Mouse (Mus musculus): ENCODE data around the gene Cd300ld3. TPM values are rescaled to one million over a fixed set of nuclear protein-coding genes. Genes with fewer than 3 reads are reported as not detected.
"Not testable (repeated sequence)": the region's sequence is repeated elsewhere in the genome, so short reads cannot be mapped to it uniquely, and the experiment has no call there.

The Cd300ld3 gene
- polyA plus RNA-seq, 1 experiment = 29.1 TPM

DNA sequence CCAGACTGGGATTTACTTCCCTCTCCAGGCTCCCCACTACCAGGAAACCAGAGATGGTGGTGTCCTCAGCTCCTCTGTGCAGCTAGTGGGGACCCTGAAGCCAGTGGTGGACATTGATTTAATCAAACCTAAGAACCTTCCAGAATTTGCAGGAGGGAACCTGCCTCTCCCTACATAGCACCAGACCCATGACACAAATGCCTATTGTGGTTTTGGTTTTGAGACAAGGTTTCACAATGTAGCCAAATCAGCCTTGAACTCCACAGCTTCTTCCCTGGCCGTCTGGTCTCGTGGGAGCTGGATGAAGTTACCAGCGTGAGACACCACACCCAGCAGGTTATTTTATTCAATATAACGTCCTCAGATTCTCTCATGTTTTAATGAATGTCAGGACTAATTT, 10.5 kb upstream of the Cd300ld3 start:
- no peak overlapping the region for H3K4me3 ChIP-seq (ENCODE audit: extremely low read depth, insufficient read depth, insufficient read length)
- H3K27me3 ChIP-seq (ENCODE audit: control insufficient read depth, insufficient read depth, low read length) = no peaks in the 10 kb centered on the region
- no peak for DNase-seq (ENCODE audit: low read depth in 1 of 2, low spot score in 2 of 2)
- H3K36me3 ChIP-seq (ENCODE audit: control insufficient read depth, insufficient read depth, low read length) = no peaks in the 10 kb centered on the region
- no peaks in the 10 kb centered on the region for H3K4me1 ChIP-seq (ENCODE audit: control insufficient read depth, insufficient read depth, insufficient read length)
- 65% methylated on average over 4 of the region's 4 CpGs for WGBS
- TF ChIP-seq CTCF (IDR thresholded peaks at IDR 0.05; ENCODE audit: extremely low read depth, insufficient read depth, insufficient read length, insufficient replicate concordance) = no peak
- no peak for TF ChIP-seq POLR2A (IDR thresholded peaks at IDR 0.05; ENCODE audit: low read depth, low read length)
- H3K27ac ChIP-seq (ENCODE audit: insufficient read depth, low read length) = no peak overlapping the region

DNA sequence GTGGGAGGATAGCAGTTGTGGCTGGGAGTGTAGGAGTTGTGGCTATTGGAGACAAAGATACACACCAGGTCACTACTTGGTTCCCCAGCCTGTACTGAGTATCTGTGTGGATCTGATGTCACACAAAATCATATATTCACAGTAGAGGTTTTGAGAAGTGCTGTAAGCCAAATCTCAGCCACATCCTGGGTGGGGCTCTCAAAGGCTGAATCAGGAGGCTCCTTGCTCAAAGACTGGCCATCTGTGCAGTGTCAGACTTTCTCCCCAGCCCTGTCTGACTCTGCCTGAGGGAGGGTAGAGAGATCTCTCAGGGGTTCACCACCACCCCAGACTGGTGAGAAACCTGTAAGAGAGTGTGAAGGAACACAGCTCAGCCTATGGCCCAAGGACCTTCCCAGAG, 6.3 kb upstream of the Cd300ld3 start:
- no peaks in the 10 kb centered on the region for H3K4me1 ChIP-seq (ENCODE audit: control insufficient read depth, insufficient read depth, insufficient read length)
- no peaks in the 10 kb centered on the region for H3K27me3 ChIP-seq (ENCODE audit: control insufficient read depth, insufficient read depth, low read length)
- no peaks in the 10 kb centered on the region for H3K36me3 ChIP-seq (ENCODE audit: control insufficient read depth, insufficient read depth, low read length)
- no peak for DNase-seq (ENCODE audit: low read depth in 1 of 2, low spot score in 2 of 2)
- H3K27ac ChIP-seq (ENCODE audit: insufficient read depth, low read length) = no peak overlapping the region
- no peak overlapping the region for H3K4me3 ChIP-seq (ENCODE audit: extremely low read depth, insufficient read depth, insufficient read length)
- TF ChIP-seq CTCF (IDR thresholded peaks at IDR 0.05; ENCODE audit: extremely low read depth, insufficient read depth, insufficient read length, insufficient replicate concordance) = no peak
- TF ChIP-seq POLR2A (IDR thresholded peaks at IDR 0.05; ENCODE audit: low read depth, low read length) = no peak

DNA sequence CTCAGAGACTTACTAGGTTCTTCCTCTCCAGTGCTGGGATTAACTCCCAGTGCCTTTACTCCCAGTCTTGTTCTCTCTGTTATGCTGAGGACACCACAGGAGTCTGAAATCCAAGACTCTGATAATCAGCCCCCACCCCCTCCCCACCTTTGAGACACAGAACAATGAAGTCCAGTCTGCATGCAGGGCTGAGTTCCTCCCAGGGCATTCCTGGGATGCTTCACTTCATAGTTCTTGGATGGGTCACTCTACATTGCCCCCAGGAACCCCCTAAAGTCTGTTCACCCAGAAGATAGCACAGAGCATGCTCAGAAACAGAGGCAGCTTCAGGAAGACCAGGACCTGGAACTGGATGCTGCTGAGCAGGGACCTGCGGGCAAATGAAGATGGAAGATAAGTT, 4.8 kb upstream of the Cd300ld3 start:
- Histone ChIP-seq H3K27me3 (ENCODE audit: control insufficient read depth, insufficient read depth, low read length) (no peaks in the 10 kb centered on the region), H3K27ac (ENCODE audit: insufficient read depth, low read length) (no peak overlapping the region), H3K4me3 (ENCODE audit: extremely low read depth, insufficient read depth, insufficient read length) (no peak overlapping the region), H3K4me1 (ENCODE audit: control insufficient read depth, insufficient read depth, insufficient read length) (no peaks in the 10 kb centered on the region), H3K36me3 (ENCODE audit: control insufficient read depth, insufficient read depth, low read length) (no peaks in the 10 kb centered on the region)
- 89% methylated on average over 1 of the region's 1 CpGs for WGBS
- no peak for DNase-seq (ENCODE audit: low read depth in 1 of 2, low spot score in 2 of 2)
- TF ChIP-seq CTCF (IDR thresholded peaks at IDR 0.05; ENCODE audit: extremely low read depth, insufficient read depth, insufficient read length, insufficient replicate concordance) (no peak), POLR2A (IDR thresholded peaks at IDR 0.05; ENCODE audit: low read depth, low read length) (no peak)

DNA sequence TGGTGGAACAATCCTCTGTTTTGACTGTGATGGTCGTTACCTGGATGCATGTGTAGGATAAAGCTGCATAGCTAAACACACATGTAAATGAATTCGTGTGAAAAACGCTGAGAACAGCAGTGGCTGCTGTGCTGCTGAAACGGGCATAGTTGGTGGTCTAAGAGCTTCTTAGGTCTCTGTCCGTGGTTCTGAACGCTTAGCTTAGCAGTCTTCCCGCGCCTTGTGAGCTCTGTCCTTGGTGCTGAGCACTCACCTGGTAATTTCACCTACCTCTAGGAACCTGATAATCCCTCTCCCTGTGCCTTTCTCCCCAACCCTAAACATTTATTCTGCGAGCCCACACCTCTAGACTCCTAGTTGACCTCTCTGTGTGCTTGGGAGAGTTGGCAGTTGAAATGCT, 4.0 kb upstream of the Cd300ld3 start:
- TF ChIP-seq CTCF (IDR thresholded peaks at IDR 0.05; ENCODE audit: extremely low read depth, insufficient read depth, insufficient read length, insufficient replicate concordance) (no peak), POLR2A (IDR thresholded peaks at IDR 0.05; ENCODE audit: low read depth, low read length) (no peak)
- 9% methylated on average over 9 of the region's 9 CpGs for WGBS
- no peak for DNase-seq (ENCODE audit: low read depth in 1 of 2, low spot score in 2 of 2)
- Histone ChIP-seq H3K4me1 (ENCODE audit: control insufficient read depth, insufficient read depth, insufficient read length) (no peaks in the 10 kb centered on the region), H3K36me3 (ENCODE audit: control insufficient read depth, insufficient read depth, low read length) (no peaks in the 10 kb centered on the region), H3K27me3 (ENCODE audit: control insufficient read depth, insufficient read depth, low read length) (no peaks in the 10 kb centered on the region), H3K4me3 (ENCODE audit: extremely low read depth, insufficient read depth, insufficient read length) (no peak overlapping the region), H3K27ac (ENCODE audit: insufficient read depth, low read length) (no peak overlapping the region)

DNA sequence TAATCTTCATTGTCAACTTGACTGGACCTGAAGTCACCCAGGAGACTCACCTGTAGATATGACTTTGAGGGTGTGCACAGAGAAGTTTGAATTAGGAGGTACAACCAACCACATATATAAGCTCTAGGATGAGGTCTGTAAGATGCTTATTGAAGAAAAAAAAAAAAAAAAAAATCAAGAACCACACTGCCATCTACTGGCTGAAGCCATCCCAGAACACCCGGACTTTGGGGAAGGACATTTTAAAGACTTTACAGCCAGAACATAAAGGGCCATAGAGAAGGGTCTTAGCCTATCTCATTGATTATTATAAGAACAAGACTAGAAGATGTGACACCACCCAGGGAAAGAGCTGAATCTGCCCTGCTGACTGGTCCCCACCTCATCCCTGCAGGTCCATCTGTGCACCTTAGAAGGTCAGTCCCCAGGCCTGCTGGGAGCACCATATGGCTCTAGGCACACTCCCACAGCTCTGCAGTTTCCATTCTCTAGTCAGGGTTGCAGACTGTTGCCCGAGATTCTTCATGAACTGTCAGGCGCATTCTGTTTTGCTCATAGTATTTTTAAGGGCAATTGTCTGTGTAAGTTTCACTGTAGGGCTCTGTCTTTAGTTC, 1.2 kb upstream of the Cd300ld3 start:
- Histone ChIP-seq H3K27me3 (ENCODE audit: control insufficient read depth, insufficient read depth, low read length) (no peaks in the 10 kb centered on the region), H3K36me3 (ENCODE audit: control insufficient read depth, insufficient read depth, low read length) (no peaks in the 10 kb centered on the region), H3K4me1 (ENCODE audit: control insufficient read depth, insufficient read depth, insufficient read length) (no peaks in the 10 kb centered on the region), H3K4me3 (ENCODE audit: extremely low read depth, insufficient read depth, insufficient read length) (no peak overlapping the region), H3K27ac (ENCODE audit: insufficient read depth, low read length) (no peak overlapping the region)
- DNase-seq (ENCODE audit: low read depth in 1 of 2, low spot score in 2 of 2) = no peak
- no peak for TF ChIP-seq CTCF (IDR thresholded peaks at IDR 0.05; ENCODE audit: extremely low read depth, insufficient read depth, insufficient read length, insufficient replicate concordance)
- no peak for TF ChIP-seq POLR2A (IDR thresholded peaks at IDR 0.05; ENCODE audit: low read depth, low read length)
- WGBS = 40% methylated on average over 3 of the region's 3 CpGs

DNA sequence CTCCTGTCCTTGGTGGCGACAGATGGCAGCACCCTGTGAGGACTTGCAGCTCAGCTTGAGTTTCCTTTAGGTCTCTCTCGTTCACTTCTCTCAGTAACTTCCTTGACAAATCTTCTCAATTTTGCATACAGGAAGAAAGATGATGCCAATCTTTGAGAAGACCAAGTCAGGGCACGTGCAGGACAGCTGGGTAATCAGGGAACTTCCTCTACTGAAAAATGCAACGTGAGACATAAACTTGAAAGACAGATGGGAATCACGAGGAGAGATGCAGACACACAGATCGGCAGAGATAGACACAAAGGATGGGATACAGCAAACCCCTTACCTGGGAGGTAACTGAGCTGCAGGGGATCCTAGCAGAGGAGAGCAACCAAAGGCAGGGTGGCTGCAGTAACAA, 10.5 kb downstream of the Cd300ld3 start, which contains the start of gene Cd300ld5:
Cd300ld5 (minus strand) TSS at position 101 of the 400 bp plus-strand sequence.
- H3K4me3 ChIP-seq (ENCODE audit: extremely low read depth, insufficient read depth, insufficient read length) = not testable (repeated sequence)
- WGBS = no CpG with 5 or more reads among the region's 6 CpGs

DNA sequence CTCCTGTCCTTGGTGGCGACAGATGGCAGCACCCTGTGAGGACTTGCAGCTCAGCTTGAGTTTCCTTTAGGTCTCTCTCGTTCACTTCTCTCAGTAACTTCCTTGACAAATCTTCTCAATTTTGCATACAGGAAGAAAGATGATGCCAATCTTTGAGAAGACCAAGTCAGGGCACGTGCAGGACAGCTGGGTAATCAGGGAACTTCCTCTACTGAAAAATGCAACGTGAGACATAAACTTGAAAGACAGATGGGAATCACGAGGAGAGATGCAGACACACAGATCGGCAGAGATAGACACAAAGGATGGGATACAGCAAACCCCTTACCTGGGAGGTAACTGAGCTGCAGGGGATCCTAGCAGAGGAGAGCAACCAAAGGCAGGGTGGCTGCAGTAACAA, 21.3 kb downstream of the Cd300ld3 start, which contains the start of gene Cd300ld4:
Cd300ld4 (minus strand) TSS at position 101 of the 400 bp plus-strand sequence.
- not testable (repeated sequence) for H3K4me3 ChIP-seq (ENCODE audit: extremely low read depth, insufficient read depth, insufficient read length); H3K27ac ChIP-seq (ENCODE audit: insufficient read depth, low read length); H3K36me3 ChIP-seq (ENCODE audit: control insufficient read depth, insufficient read depth, low read length); H3K27me3 ChIP-seq (ENCODE audit: control insufficient read depth, insufficient read depth, low read length); DNase-seq (ENCODE audit: low read depth in 1 of 2, low spot score in 2 of 2); H3K4me1 ChIP-seq (ENCODE audit: control insufficient read depth, insufficient read depth, insufficient read length)
- no CpG with 5 or more reads among the region's 6 CpGs for WGBS

More for the DNA sequence above, 10.5 kb downstream of the Cd300ld3 start, which contains the start of gene Cd300ld5:
- H3K27ac ChIP-seq (ENCODE audit: insufficient read depth, low read length); H3K27me3 ChIP-seq (ENCODE audit: control insufficient read depth, insufficient read depth, low read length); H3K4me1 ChIP-seq (ENCODE audit: control insufficient read depth, insufficient read depth, insufficient read length); DNase-seq (ENCODE audit: low read depth in 1 of 2, low spot score in 2 of 2); H3K36me3 ChIP-seq (ENCODE audit: control insufficient read depth, insufficient read depth, low read length): not testable (repeated sequence)

DNA sequence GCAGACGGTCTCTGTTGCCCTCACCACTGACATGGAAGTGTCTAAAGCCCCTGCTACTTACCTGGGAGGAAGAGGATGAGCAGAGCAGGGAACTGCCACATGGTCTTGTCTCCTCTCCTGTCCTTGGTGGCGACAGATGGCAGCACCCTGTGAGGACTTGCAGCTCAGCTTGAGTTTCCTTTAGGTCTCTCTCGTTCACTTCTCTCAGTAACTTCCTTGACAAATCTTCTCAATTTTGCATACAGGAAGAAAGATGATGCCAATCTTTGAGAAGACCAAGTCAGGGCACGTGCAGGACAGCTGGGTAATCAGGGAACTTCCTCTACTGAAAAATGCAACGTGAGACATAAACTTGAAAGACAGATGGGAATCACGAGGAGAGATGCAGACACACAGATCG, 32.1 kb downstream of the Cd300ld3 start, which contains the start of gene Cd300ld2:
Cd300ld2 (minus strand) TSS at position 101 of the 400 bp plus-strand sequence.
- H3K4me3 ChIP-seq (ENCODE audit: extremely low read depth, insufficient read depth, insufficient read length); H3K27ac ChIP-seq (ENCODE audit: insufficient read depth, low read length); DNase-seq (ENCODE audit: low read depth in 1 of 2, low spot score in 2 of 2); H3K27me3 ChIP-seq (ENCODE audit: control insufficient read depth, insufficient read depth, low read length); H3K36me3 ChIP-seq (ENCODE audit: control insufficient read depth, insufficient read depth, low read length); H3K4me1 ChIP-seq (ENCODE audit: control insufficient read depth, insufficient read depth, insufficient read length): not testable (repeated sequence)
- WGBS = no CpG with 5 or more reads among the region's 7 CpGs
